Mouse (Mus musculus) yolk sac, embryonic 10.5 days (tissue): ENCODE measurements at regions not wholly inside any gene's neighbourhood (a gene's known extent, or its start where the extent isn't known, plus 50 kb on each side); places are given as distances from the start of the nearest gene placed in this dataset.
"Not testable (repeated sequence)": the region's sequence is repeated elsewhere in the genome, so short reads cannot be mapped to it uniquely, and the experiment has no call there.

Experiments used
- DNase-seq: peaks from one replicate; pipeline ENCODE4 v3.0.0-alpha.2; 2017; ENCODE audit warnings: low spot score

GRCm38 (mm10) chr12:19125541-19125940 lies 611.2 kb downstream of the 5730507C01Rik start:
- DNase-seq: no peak

- peak; percentile 72 for DNase-seq
Observed at GRCm38 (mm10) chr12:19175631-19176030, 661.3 kb downstream of the 5730507C01Rik start.

GRCm38 (mm10) chr12:19192396-19192795 lies 678.1 kb downstream of the 5730507C01Rik start:
- DNase-seq: no peak

- DNase-seq: not testable (repeated sequence)
Observed at GRCm38 (mm10) chr12:19193041-19193440, 678.7 kb downstream of the 5730507C01Rik start.

GRCm38 (mm10) chr12:19223996-19224395 lies 709.7 kb downstream of the 5730507C01Rik start:
- not testable (repeated sequence) for DNase-seq

- not testable (repeated sequence) for DNase-seq
Observed at GRCm38 (mm10) chr12:19246731-19247130, 707.6 kb upstream of the Gm21863 start.

- peak; percentile 86 for DNase-seq
Observed at GRCm38 (mm10) chr12:19288271-19288890, 665.9 kb upstream of the Gm21863 start.

GRCm38 (mm10) chr12:19289038-19289437 lies 665.3 kb upstream of the Gm21863 start:
- peak; percentile 2 for DNase-seq

GRCm38 (mm10) chr12:19292068-19292770 lies 662.1 kb upstream of the Gm21863 start:
- not testable (repeated sequence) for DNase-seq
